Mouse (Mus musculus): ENCODE data around the gene Thada.

DNA sequence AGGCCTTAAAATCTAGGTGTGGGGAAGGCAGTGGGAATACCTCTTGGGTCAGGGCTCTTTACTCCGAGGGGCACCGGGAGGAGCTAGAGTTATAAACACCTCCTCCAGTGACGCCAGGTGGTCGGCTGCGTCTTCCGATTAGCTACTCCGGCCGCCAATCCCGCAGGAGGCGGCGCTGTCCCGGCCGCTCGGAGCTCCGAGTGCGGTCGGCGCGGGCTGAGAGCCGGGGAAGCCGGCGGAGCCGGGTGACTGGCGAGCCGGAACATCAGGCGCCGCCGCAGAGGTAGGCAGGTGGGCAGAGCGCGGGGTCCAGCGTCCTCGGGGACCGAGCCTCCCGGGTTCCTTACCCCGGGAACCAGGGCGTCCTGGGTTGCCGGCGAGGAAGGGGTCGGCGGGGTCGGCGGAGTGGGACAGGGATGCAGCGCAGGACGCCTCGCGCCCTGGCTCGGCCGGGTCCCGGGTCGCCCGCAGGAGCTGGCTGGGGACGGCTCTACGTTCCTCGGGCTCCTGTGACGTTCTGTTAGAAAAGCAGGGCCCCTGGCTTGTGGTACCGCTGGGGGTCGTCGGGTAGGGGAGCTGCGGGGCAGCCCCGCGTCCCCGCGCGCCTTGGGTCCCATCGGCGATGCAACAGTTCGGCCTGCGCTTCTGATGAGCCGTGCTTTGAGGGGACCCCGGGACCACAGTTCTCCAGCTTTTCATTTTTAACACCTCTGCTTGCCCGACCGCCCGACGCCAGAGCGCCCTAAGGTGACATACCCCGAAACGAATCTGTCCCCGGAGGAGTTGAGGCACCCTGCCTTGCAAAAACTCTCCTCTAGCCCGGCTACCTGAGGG lies 45.9 kb upstream of the Thada start, which contains the start of gene Plekhh2:
- TF ChIP-seq CTCF (conservative IDR thresholded peaks at IDR 0.05; ENCODE audit: insufficient read depth, insufficient read length, low read depth, low read length) = no peak
- TF ChIP-seq POLR2A (IDR thresholded peaks at IDR 0.05; ENCODE audit: low read depth, low read length) = no peak
